Mouse (Mus musculus): ENCODE measurements around the gene 9230102O04Rik.

Gene 9230102O04Rik

GRCm38 (mm10) chr2:9867092-9867825, 22.1 kb downstream of the 9230102O04Rik start:
- no peak for DNase-seq

GRCm38 (mm10) chr2:9860698-9861097, 28.6 kb downstream of the 9230102O04Rik start:
- DNase-seq, result no peak

DNA sequence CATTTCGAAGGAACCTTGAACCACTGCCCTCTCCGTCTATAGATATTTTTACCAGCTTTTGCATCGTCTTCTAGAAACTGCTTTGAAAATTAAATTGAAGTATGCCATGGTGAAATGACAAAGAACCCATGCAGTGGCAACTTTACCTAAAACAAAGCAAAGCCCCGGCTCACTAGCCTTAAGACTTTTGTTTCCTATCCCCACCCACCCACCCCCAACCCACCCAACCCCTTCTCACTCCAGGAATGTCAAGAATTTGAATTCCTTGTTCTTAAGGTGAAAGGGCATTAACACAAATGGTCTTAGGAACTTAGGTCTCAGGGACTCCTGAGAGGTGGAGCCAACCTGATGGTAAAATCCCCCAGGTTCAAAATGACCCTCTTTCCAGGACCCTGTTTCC, 33.5 kb downstream of the 9230102O04Rik start:
- no peak for DNase-seq

DNA sequence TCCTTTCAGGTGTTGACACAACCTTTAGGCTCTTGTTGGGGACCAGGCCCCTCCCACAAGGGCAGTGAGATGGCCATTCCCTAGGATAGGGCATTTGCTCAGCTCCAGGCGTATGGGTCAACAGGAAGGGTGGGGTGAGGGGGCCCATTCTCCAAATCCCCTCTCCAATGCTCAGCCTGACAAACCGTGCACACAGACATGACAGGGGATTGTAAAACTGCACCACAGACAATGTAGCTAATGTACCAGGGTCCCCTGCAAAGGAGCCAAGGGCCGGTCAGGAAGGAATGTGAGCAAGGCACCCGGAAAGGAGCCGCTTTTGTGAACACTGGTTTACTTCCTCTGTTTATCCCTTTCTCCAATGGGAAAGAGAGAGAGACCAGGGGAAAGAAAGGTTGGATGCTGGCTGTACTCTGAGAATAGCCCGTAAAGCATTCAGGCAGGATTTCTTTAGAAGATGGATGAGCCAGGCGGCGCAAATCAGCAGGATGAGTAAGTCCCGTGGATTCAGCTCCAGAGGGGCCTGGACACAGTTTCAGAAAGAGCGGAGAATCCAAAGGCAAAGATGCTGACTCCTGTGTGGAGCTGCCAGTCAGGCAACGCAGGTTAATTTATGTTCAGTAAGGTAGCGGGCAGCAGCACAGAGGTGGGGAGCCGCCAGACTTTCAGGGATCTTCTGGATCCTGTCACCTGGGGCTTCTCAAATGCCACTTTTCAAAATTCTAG, 36.3 kb downstream of the 9230102O04Rik start:
- DNase-seq, result no peak

DNA sequence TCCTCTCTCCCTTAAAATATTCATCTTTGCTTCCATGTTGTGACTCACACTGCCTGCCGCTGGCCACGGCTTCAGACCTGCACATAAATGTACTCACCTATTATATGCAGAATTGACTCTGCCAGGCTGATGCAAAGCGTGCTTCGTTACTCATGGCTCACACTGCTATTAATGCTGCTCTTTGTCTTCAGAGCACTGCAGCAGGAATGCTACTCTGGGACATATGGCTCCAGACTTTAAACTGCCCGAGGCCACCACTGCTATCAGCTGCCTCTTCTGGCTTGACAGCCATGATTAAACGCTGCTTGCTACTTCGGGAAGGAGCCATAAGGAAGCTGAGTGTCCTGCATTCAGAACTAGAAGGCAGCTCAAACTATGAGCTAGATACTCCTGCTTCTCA, 54.1 kb downstream of the 9230102O04Rik start:
- no peak for DNase-seq

- DNase-seq, result no peak
Measured at GRCm38 (mm10) chr2:9833712-9834111, 55.6 kb downstream of the 9230102O04Rik start.

Measured in lung, postnatal 14 days (tissue).